Mouse (Mus musculus) embryonic facial prominence, embryonic 12.5 days (tissue): ENCODE data around the gene Rsad1. TPM values are rescaled to one million over a fixed set of nuclear protein-coding genes. Genes with fewer than 3 reads are reported as not detected.

Source experiments
- polyA plus RNA-seq: library from polyadenylated mRNA; unstranded; fragments of >200 nt; fragmentation: Nextera tagmentation; extraction: Ambion mirVana; gene quantifications from 2 replicates; pipeline ENCODE4 v1.2.1, GENCODE M21; 2016

Gene Rsad1
- polyA plus RNA-seq, 1 experiment from 2014 or later: 5.0 TPM

Other genes starting within 250 kb of the Rsad1 start
- gene Luc7l3, start 227.3 kb downstream of the Rsad1 start, polyA plus RNA-seq: 143 and 146 TPM in 2 replicates
- 25.5 and 35.8 TPM in 2 replicates for gene Ankrd40, start 221.3 kb downstream of the Rsad1 start, polyA plus RNA-seq
- gene Abcc3, start 156.3 kb downstream of the Rsad1 start, polyA plus RNA-seq: 0.69 and 0.78 TPM in 2 replicates
- gene Cacna1g, start 75.1 kb downstream of the Rsad1 start, polyA plus RNA-seq: 31.6 and 37.2 TPM in 2 replicates
- 0.29 and 0.43 TPM in 2 replicates for gene Spata20, start 63.1 kb downstream of the Rsad1 start, polyA plus RNA-seq
- 2.7 and 4.2 TPM in 2 replicates for gene Epn3, start 49.3 kb downstream of the Rsad1 start, polyA plus RNA-seq
- gene Mycbpap, start 27.5 kb downstream of the Rsad1 start, polyA plus RNA-seq: 2.5 and 3.7 TPM in 2 replicates
- gene Chad, start 15.8 kb upstream of the Rsad1 start, polyA plus RNA-seq: 2.0 and 3.6 TPM in 2 replicates
- 5.5 and 5.9 TPM in 2 replicates for gene Acsf2, start 52.6 kb upstream of the Rsad1 start, polyA plus RNA-seq
- 222 and 225 TPM in 2 replicates for gene Lrrc59, start 80.5 kb upstream of the Rsad1 start, polyA plus RNA-seq
- gene Mrpl27, start 104.5 kb upstream of the Rsad1 start, polyA plus RNA-seq: 139 and 142 TPM in 2 replicates
- 33.3 and 37.5 TPM in 2 replicates for gene Eme1, start 104.7 kb upstream of the Rsad1 start, polyA plus RNA-seq
- 29.0 and 29.5 TPM in 2 replicates for gene Xylt2, start 128.3 kb upstream of the Rsad1 start, polyA plus RNA-seq
- gene Gm11541, start 155.2 kb upstream of the Rsad1 start, polyA plus RNA-seq: 0.52 and 0.95 TPM in 2 replicates
- gene Cdc34b, start 192.5 kb upstream of the Rsad1 start, polyA plus RNA-seq: 0.22 and 0.25 TPM in 2 replicates
- not detected in 2 replicates for gene Tmem92, start 233.4 kb upstream of the Rsad1 start, polyA plus RNA-seq